Mouse (Mus musculus): ENCODE measurements around the gene Zfhx3.

GRCm38 (mm10) chr8:108243270-108243669 is 300.8 kb downstream of the Zfhx3 start:
- TF ChIP-seq CTCF (IDR thresholded peaks at IDR 0.05; ENCODE audit: low read depth, low read length) (no peak), POLR2A (IDR thresholded peaks at IDR 0.05; ENCODE audit: extremely low read depth, insufficient read depth, low read length) (no peak)
